Mouse (Mus musculus) cortical plate, adult 2 months (tissue): ENCODE data around the gene Plpp4. TPM values are rescaled to one million over a fixed set of nuclear protein-coding genes. Genes with fewer than 3 reads are reported as not detected.

ENCODE experiments used
- H3K27ac ChIP-seq: fragments of 200-500 bp; 2 replicates; pipeline ENCODE4 v1.5.1; 2012; ENCODE audit warnings: low read length, control low read depth, inconsistent platforms; ENCODE audit not compliant: insufficient read depth
- H3K4me1 ChIP-seq: fragments of 200-500 bp; 2 replicates; pipeline ENCODE4 v1.6.1; 2011; ENCODE audit warnings: low read length; ENCODE audit not compliant: control insufficient read depth, insufficient read depth
- H3K4me3 ChIP-seq: fragments of 200-500 bp; 2 replicates; pipeline ENCODE4 v1.5.1; 2011; ENCODE audit warnings: mild to moderate bottlenecking, low read length, control low read depth; ENCODE audit not compliant: insufficient read depth
- CTCF ChIP-seq: fragments of 200-500 bp; IDR thresholded peaks from 2 replicates; pipeline ENCODE4 v1.5.1; 2011; ENCODE audit warnings: mild to moderate bottlenecking, control low read depth, low read length; ENCODE audit not compliant: insufficient read depth; ENCODE audit errors: extremely low read depth
- POLR2A ChIP-seq: fragments of 200-500 bp; IDR thresholded peaks from 2 replicates; pipeline ENCODE4 v1.6.1; 2011; ENCODE audit warnings: mild to moderate bottlenecking, low read length, control low read depth; ENCODE audit not compliant: insufficient read depth; ENCODE audit errors: extremely low read depth
- polyA plus RNA-seq: library from polyadenylated mRNA; depleted of rRNA; stranded (reverse); fragments of >200 nt; gene quantifications from 2 replicates; pipeline ENCODE4 v1.2.3, GENCODE M21; 2012

The Plpp4 gene
- polyA plus RNA-seq, 1 experiment: 7.9 TPM

- TF ChIP-seq POLR2A (no peak), CTCF (no peak)
- no peak overlapping the region for H3K4me3 ChIP-seq
- no peak overlapping the region for H3K27ac ChIP-seq
- no peaks in the 10 kb centered on the region for H3K4me1 ChIP-seq
Measured at GRCm38 (mm10) chr7:129425554-129425953, 168.7 kb downstream of the Plpp4 start.

- TF ChIP-seq CTCF (no peak), POLR2A (no peak)
- Histone ChIP-seq H3K27ac (no peak overlapping the region), H3K4me1 (no peaks in the 10 kb centered on the region), H3K4me3 (no peak overlapping the region)
Measured at GRCm38 (mm10) chr7:129428794-129429193, 172.0 kb downstream of the Plpp4 start.

- Histone ChIP-seq H3K4me1 (no peaks in the 10 kb centered on the region), H3K4me3 (no peak overlapping the region), H3K27ac (no peak overlapping the region)
- TF ChIP-seq POLR2A (no peak), CTCF (no peak)
Measured at GRCm38 (mm10) chr7:129429903-129430302, 173.1 kb downstream of the Plpp4 start.
